Mouse (Mus musculus) heart, postnatal 0 days (tissue): ENCODE data around the gene Nek2.

Experiments used
- CTCF ChIP-seq: IDR thresholded peaks from 2 replicates; pipeline ENCODE4 v1.5.1; 2016; ENCODE audit warnings: antibody characterized with exemption, control low read depth, low read depth
- EP300 ChIP-seq: IDR thresholded peaks from 2 replicates; pipeline ENCODE4 v1.6.1; 2016; ENCODE audit warnings: antibody characterized with exemption, low read depth

DNA sequence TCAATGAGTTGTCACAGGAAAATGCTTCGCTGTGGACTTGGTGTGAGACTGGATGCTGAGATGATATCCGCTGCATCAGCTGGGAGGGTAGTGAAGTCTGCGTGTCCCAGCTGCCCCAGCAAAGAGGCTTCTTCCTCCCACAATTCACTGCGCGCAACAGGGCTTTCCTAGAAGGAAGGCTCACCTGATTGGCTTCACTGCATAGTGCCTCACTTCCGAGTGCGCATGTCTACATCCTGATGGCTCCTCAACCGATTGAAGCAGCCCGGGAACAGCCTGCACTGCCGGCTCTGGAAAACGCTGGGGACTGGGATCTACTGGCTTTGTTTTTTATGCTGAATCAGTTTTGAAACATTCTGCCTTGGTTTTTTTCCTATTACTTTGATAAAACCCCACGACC is 21.0 kb downstream of the Nek2 start:
- TF ChIP-seq EP300 (no peak), CTCF (no peak)
